Mouse (Mus musculus) embryonic fibroblast, embryonic 13.5 days (primary cell): ENCODE measurements around the gene Smok3b.

Experiments
- CTCF ChIP-seq: IDR thresholded peaks from 2 replicates; pipeline ENCODE4 v1.5.1; 2011; ENCODE audit warnings: mild to moderate bottlenecking, control low read depth, low read length, moderate library complexity, borderline replicate concordance; ENCODE audit not compliant: insufficient read depth
- POLR2A ChIP-seq: IDR thresholded peaks from 2 replicates; pipeline ENCODE4 v1.6.1; 2011; ENCODE audit warnings: low read depth, mild to moderate bottlenecking, control low read depth, low read length, moderate library complexity

GRCm38 (mm10) chr5:138012382-138012781 lies 8.8 kb upstream of the Smok3b start:
- no peak for TF ChIP-seq POLR2A
- no peak for TF ChIP-seq CTCF
